Mouse (Mus musculus): ENCODE data around the gene Btbd1.
A peak's percentile ranks its signal among the peaks of the same experiment; 100 is the strongest.

Btbd1 gene

DNA sequence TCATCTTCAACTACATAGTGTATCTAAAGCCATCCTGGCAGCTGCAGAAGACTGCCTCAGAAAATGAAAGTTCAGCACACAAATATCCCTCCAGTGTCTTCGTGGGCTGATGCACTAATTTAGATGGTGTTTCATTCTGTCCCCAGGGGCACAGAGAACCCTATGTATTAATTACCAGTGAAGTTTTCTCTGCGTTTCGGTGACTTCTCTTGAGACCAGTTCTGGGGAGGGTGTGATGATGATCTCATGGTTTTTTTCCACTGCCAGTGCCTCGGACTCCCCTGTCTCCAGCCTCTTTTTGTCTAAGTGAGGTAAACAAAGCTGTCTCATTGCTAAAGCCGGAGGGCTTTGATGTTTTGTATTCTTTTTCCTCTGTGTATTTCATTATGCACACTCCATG is 53.9 kb downstream of the Btbd1 start:
- no peak for DNase-seq

DNA sequence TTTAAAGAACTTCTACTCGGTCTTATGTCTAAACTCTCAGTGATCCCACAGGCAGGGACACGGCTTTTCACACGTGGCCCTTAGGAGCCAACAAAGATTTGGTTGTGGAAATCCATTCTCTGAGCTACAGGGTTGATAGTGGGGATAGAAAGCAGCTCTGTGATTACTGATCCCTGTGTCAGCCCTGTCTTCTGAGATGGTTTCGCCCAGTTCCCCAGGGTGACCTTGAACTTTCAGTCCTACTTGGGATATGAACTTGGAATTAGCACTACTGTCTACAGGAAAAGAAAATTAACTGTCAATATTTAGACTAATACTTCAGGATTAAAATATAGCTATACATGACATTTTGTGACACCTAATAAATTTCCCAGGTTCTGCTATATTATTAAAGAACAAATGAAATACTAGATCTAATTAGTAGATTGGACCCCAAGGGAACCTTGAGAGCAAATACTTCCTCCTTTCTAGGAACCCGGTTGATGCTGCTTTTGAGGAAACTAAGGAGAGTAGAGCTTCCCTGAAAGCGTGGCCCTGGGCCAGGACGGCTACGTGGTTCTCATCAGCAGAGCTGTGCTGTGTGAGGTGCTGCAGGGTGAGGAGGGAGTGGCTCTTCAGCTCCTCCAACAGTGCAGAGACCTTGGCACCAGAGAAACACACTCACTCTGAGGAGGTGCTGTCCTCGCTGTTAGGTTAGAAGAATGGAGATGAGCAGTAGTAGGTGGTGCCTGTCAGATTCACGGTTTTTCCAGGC is 56.3 kb downstream of the Btbd1 start:
- DNase-seq = no peak

DNA sequence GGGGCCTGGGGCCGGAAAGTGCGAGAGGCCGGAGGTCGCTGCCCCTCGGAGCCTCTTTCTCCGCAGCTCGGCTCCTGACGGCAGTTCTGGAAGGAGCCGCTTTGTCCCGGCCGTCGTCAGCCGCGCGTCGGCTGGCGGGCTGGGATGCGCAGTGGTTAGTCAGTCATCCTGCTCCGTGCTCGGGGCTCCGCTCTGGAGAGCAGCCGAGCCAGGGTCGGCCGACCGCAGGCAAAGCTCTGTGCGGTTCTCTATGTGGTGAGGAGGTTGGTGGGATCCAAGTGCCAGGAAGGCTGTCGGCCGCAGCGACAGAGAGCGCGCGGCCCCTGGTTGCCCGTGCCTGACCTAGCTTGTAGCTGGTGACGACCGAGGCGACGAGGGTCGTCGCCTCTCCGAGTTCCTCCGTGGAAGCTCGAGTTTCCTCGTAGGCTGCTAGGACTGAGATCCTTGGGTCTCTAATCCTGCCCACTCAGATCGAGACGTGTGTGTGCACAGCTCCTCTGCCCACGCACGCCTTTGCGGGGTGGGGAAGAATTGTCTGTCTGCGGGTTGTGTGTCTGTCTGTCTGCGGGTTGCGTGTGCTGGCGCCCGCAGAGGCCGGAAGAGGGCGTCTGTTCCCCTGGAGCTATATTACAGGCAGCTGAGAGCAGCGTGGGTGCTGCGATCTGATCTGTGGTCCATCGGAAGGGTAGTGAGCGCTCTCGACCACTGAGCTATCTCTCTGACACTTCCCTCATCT is 66.0 kb downstream of the Btbd1 start:
- peak; percentile 43 for DNase-seq

DNA sequence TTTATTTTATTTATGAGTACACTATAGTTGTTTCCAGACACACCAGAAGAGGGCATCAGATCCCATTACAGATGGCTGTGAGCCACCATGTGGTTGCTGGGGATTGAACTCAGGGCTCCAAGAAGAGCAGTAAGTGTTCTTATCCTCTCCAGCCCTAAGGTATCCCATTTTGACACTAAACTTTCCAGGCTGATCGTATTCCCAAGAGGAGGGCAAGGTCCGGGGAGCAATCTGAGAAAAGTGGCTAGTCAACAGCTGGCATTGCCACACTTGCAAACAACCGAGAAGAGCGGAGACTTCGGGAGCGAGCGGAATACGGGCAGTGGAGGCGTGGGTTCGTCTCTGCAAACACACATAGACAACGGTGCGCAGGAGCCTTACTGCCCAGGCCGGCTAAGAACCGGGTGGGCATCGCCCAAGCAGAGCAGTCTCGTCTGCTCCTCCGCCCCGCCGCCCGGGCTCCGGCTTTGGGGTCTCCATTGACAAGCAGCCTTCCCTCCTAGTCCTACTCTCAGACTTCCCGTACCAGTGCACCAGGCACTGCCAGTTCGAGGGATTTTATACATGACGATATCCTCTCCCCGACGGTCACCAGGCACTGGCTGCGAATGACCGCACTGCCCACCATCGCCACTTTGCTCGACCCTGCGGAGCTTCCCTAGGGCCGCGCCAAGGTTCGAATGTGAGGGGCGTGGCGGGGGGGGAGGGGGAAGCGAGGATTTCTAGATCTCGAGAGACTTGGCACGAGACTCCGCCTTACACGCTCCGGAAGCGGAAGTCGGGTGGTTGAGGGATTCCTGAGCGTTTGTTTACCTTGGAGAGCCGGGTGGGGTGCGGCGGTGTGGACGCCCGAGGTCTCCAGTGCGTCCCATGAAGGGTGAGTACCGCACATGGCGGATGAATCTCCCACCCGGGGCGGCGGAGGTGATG is 66.8 kb downstream of the Btbd1 start, which contains the start of gene Ramac:
Gene Ramac (plus strand): TSS at position 746 of the 930 bp plus-strand sequence.
- peak; percentile 95 for DNase-seq

DNA sequence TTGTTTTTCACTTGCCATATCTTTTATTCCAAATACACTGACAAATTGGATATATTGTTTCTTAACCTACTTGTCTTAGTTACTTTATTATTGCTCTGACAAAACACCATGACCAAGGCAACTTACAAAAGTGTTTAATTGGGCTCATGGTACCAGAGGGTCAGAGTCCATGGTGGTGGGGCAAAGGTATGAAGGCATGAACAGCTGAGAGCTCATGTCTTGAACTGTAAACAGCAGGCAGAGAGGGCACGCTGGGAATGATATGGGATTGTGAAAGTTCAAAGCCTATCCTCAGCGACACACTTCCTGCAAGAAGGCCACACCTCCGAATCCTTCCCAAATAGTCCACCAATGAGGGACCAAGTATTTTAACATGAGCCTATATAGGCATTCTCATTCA is 81.3 kb downstream of the Btbd1 start:
- DNase-seq = no peak

DNA sequence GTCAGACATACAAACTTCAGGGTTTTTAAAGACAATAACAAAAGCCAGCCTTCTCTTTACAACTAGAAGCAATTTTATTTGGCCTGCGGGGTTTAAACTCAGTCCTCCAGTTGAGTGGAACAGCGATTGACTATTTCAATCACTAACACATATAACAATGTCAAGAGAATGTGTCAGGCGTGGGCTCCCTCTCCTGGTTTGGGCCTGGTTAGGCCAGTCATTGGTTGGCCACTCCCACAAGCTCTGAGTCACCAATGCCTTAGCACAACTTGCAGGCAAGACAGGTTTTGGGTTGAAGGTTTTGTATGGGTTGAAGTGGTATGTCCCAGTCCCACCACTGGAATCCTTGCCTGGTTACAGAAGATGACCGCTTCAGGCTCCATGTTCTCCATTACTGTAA is 85.1 kb downstream of the Btbd1 start:
- DNase-seq = peak; percentile 47

Data from lung, postnatal 10 days (tissue).